Mouse (Mus musculus) neural tube, embryonic 14.5 days (tissue): ENCODE results near the gene Nemf. TPM values are rescaled to one million over a fixed set of nuclear protein-coding genes. Genes with fewer than 3 reads are reported as not detected.

ENCODE experiments used
- ATAC-seq: fragments of 200-750 bp; cut with Nextera tagmentation; 2 replicates; pipeline ENCODE4 v1.8.0; 2017; ENCODE audit warnings: low read depth, mild to moderate bottlenecking, moderate TSS enrichment, moderate library complexity
- H3K27ac ChIP-seq: fragments of 300-500 bp; sonication (generic); 2 replicates; pipeline ENCODE4 v1.5.1; 2014; ENCODE audit warnings: low read depth, mild to moderate bottlenecking, control low read depth, low read length, moderate library complexity, mixed read lengths
- H3K27me3 ChIP-seq: fragments of 300-500 bp; sonication (generic); 2 replicates; pipeline ENCODE4 v1.6.1; 2014; ENCODE audit warnings: low read length; ENCODE audit not compliant: control insufficient read depth, insufficient read depth
- H3K36me3 ChIP-seq: fragments of 300-500 bp; sonication (generic); 2 replicates; pipeline ENCODE4 v1.6.1; 2014; ENCODE audit warnings: low read length, mixed read lengths; ENCODE audit not compliant: control insufficient read depth, insufficient read depth
- H3K4me1 ChIP-seq: fragments of 300-500 bp; sonication (generic); 2 replicates; pipeline ENCODE4 v1.6.1; 2014; ENCODE audit warnings: low read length; ENCODE audit not compliant: control insufficient read depth, insufficient read depth
- H3K4me2 ChIP-seq: fragments of 300-500 bp; sonication (generic); 2 replicates; pipeline ENCODE4 v1.6.1; 2014; ENCODE audit warnings: mild to moderate bottlenecking, low read depth, low read length, control low read depth
- H3K4me3 ChIP-seq: fragments of 300-500 bp; sonication (generic); 2 replicates; pipeline ENCODE4 v1.5.1; 2014; ENCODE audit warnings: low read depth, low read length, control low read depth, mixed read lengths
- H3K9ac ChIP-seq: fragments of 300-500 bp; sonication (generic); replicated peaks from 2 replicates; pipeline ENCODE4 v1.6.1; 2014; ENCODE audit warnings: low read depth, mild to moderate bottlenecking, control low read depth, low read length, mixed read lengths
- H3K9me3 ChIP-seq: fragments of 300-500 bp; sonication (generic); 2 replicates; pipeline ENCODE4 v1.6.1; 2016; ENCODE audit warnings: low read length; ENCODE audit not compliant: control insufficient read depth
- WGBS: fragments of 180-500 bp; shearing (Covaris S2); extraction: QIAGEN DNeasy Blood & Tissue Kit; methylation state at CpG from one replicate; pipeline ENCODE4 v1.1.7; 2014; 5-methylcytosine and 5-hydroxymethylcytosine counted together
- polyA plus RNA-seq: library from polyadenylated mRNA; unstranded; fragments of >200 nt; fragmentation: Nextera tagmentation; extraction: Ambion mirVana; gene quantifications from 2 replicates; pipeline ENCODE4 v1.2.1, GENCODE M21; 2014

Nemf gene
- polyA plus RNA-seq = 97.2 and 103 TPM in 2 replicates

- H3K4me3 ChIP-seq = peak within 1 kb of the TSS; percentile 82
- H3K4me1 ChIP-seq = peaks cover 5% of the 10 kb centered on the region; the same call in 1 of the 2 replicates
- peaks cover 16% of the 10 kb centered on the region for H3K36me3 ChIP-seq
- WGBS = 2% methylated on average over 46 of the region's 50 CpGs
- H3K4me2 ChIP-seq = peak within 1 kb of the TSS; percentile 86
- no peaks in the 10 kb centered on the region for H3K9me3 ChIP-seq
- H3K9ac ChIP-seq = peak within 1 kb of the TSS; percentile 82
- ATAC-seq = peak; percentile 54
- H3K27me3 ChIP-seq = no peaks in the 10 kb centered on the region
- peak within 1 kb of the TSS; percentile 71; the same call in 1 of the 2 replicates for H3K27ac ChIP-seq
These were observed at the start of gene Nemf for GRCm38 (mm10) chr12:69356546-69357299. Gene Nemf, minus strand, starts transcription at chr12:69357165.

- no peaks in the 10 kb centered on the region for H3K9me3 ChIP-seq
- H3K36me3 ChIP-seq = no peaks in the 10 kb centered on the region
- no peak for ATAC-seq
- no peak overlapping the region for H3K4me2 ChIP-seq
- no peaks in the 10 kb centered on the region for H3K27me3 ChIP-seq
- H3K4me3 ChIP-seq = no peak overlapping the region
- H3K9ac ChIP-seq = no peak overlapping the region
- no peaks in the 10 kb centered on the region for H3K4me1 ChIP-seq
- 93% methylated on average over 13 of the region's 13 CpGs for WGBS
- H3K27ac ChIP-seq = no peak overlapping the region
These were observed 45.7 kb upstream of the Nemf start for GRCm38 (mm10) chr12:69402594-69403167.

- H3K27ac ChIP-seq = no peak overlapping the region
- no peak overlapping the region for H3K4me2 ChIP-seq
- no peak overlapping the region for H3K9ac ChIP-seq
- H3K4me3 ChIP-seq = no peak overlapping the region
- H3K9me3 ChIP-seq = no peaks in the 10 kb centered on the region
- H3K27me3 ChIP-seq = no peaks in the 10 kb centered on the region
- ATAC-seq = no peak
- no peaks in the 10 kb centered on the region for H3K4me1 ChIP-seq
- WGBS = 68% methylated on average over 9 of the region's 9 CpGs
- no peaks in the 10 kb centered on the region for H3K36me3 ChIP-seq
These were observed 45.1 kb upstream of the Nemf start for GRCm38 (mm10) chr12:69402100-69402499.

GRCm38 (mm10) chr12:69400871-69401286 lies 43.9 kb upstream of the Nemf start:
- H3K36me3 ChIP-seq = no peaks in the 10 kb centered on the region
- H3K4me1 ChIP-seq = no peaks in the 10 kb centered on the region
- H3K9me3 ChIP-seq = no peaks in the 10 kb centered on the region
- no peak overlapping the region for H3K27ac ChIP-seq
- ATAC-seq = no peak
- no peaks in the 10 kb centered on the region for H3K27me3 ChIP-seq
- H3K9ac ChIP-seq = no peak overlapping the region
- H3K4me2 ChIP-seq = no peak overlapping the region
- H3K4me3 ChIP-seq = no peak overlapping the region
- 25% methylated on average over 2 of the region's 2 CpGs for WGBS

GRCm38 (mm10) chr12:69400367-69400766 lies 43.4 kb upstream of the Nemf start:
- ATAC-seq = no peak
- Histone ChIP-seq H3K4me3 (no peak overlapping the region), H3K9me3 (no peaks in the 10 kb centered on the region), H3K9ac (no peak overlapping the region), H3K27me3 (no peaks in the 10 kb centered on the region), H3K4me1 (no peaks in the 10 kb centered on the region), H3K36me3 (no peaks in the 10 kb centered on the region), H3K27ac (no peak overlapping the region), H3K4me2 (no peak overlapping the region)
- WGBS = 81% methylated on average over 4 of the region's 4 CpGs

GRCm38 (mm10) chr12:69394456-69394855 lies 37.5 kb upstream of the Nemf start:
- ATAC-seq = no peak
- no peaks in the 10 kb centered on the region for H3K27me3 ChIP-seq
- no peak overlapping the region for H3K4me2 ChIP-seq
- WGBS = 91% methylated on average over 6 of the region's 6 CpGs
- no peaks in the 10 kb centered on the region for H3K9me3 ChIP-seq
- no peak overlapping the region for H3K27ac ChIP-seq
- no peaks in the 10 kb centered on the region for H3K36me3 ChIP-seq
- no peaks in the 10 kb centered on the region for H3K4me1 ChIP-seq
- no peak overlapping the region for H3K9ac ChIP-seq
- H3K4me3 ChIP-seq = no peak overlapping the region

GRCm38 (mm10) chr12:69393076-69393475 lies 36.1 kb upstream of the Nemf start:
- ATAC-seq = no peak
- H3K27me3 ChIP-seq = no peaks in the 10 kb centered on the region
- H3K4me2 ChIP-seq = no peak overlapping the region
- H3K4me3 ChIP-seq = no peak overlapping the region
- no peaks in the 10 kb centered on the region for H3K36me3 ChIP-seq
- H3K9me3 ChIP-seq = no peaks in the 10 kb centered on the region
- no peak overlapping the region for H3K27ac ChIP-seq
- whole genome bisulfite sequencing = 84% methylated on average over 10 of the region's 10 CpGs
- no peak overlapping the region for H3K9ac ChIP-seq
- H3K4me1 ChIP-seq = no peaks in the 10 kb centered on the region

- no peaks in the 10 kb centered on the region for H3K27me3 ChIP-seq
- H3K9me3 ChIP-seq = no peaks in the 10 kb centered on the region
- no peak overlapping the region for H3K4me3 ChIP-seq
- no peak overlapping the region for H3K4me2 ChIP-seq
- H3K36me3 ChIP-seq = no peaks in the 10 kb centered on the region
- no peak for ATAC-seq
- H3K9ac ChIP-seq = no peak overlapping the region
- WGBS = 86% methylated on average over 7 of the region's 7 CpGs
- H3K27ac ChIP-seq = no peak overlapping the region
- H3K4me1 ChIP-seq = no peaks in the 10 kb centered on the region
These were observed 33.2 kb upstream of the Nemf start for GRCm38 (mm10) chr12:69390000-69390698.
